Mouse (Mus musculus): ENCODE measurements around the gene Gm10577.

Gm10577 gene

DNA sequence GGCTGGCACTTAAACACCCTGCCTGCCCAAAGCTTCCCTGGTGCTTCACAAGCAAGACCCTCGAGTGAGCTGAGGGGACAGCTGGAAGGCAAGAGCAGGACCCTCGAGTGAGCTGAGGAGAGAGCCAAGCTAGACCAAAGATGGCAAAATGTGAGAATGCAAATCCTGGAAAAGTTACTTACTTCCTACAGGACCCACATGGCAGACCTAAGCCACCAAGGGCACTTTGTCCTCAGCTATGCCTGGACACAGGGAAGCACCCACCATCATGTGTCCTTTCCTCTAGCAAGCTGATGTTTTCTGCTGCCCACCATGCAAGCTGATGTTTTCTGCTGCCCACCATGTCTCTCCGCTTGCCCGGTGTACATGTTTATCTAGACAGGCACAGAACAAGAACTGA, at the start of gene Gm10577:
Gm10577 (minus strand) TSS at position 101 of the 400 bp plus-strand sequence.
- no peak for DNase-seq (ENCODE audit: low spot score in 2 of 2)

DNA sequence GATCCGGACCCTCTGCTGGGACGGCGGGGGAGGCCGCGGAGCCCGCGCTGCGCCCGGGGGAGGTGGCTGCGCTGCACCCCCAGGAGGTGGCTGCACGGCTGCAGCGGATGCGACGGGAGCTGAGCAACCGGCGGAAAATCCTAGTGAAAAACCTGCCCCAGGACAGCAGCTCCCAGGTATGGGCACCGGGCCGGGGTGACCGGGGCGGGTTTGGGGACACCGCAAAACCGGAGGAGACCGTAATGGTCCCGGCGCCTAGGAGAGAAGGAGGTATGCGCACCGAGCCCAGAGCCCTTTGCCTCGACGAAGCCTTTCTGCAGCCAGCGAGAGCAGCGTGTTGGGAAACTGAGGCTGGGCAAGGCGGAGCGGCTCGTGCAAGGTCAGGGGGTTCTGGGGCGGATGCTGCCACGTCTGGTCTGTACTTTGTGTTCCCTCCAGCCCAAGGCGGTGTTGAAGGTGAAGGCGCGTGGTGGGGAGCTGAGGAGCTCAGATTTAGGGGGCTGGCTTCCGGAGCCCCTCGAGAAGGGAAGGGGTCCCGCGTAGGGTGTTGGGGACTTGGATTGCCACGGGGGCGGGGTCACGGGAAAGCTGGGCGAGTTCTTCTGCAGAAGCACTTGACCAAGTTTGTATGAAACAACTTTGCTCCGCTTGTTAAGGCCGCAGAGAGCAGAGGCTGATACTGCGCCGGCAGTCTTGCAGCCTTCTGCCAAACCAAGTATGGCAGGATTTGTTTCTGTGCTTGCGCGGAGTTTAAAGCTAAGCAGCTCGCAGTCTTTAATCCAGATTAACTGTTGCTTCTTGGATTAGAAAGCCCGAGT, 48.9 kb upstream of the Gm10577 start:
- peak in 1 of 2 experiments; percentile 8 for DNase-seq (ENCODE audit: low spot score in 2 of 2)

DNA sequence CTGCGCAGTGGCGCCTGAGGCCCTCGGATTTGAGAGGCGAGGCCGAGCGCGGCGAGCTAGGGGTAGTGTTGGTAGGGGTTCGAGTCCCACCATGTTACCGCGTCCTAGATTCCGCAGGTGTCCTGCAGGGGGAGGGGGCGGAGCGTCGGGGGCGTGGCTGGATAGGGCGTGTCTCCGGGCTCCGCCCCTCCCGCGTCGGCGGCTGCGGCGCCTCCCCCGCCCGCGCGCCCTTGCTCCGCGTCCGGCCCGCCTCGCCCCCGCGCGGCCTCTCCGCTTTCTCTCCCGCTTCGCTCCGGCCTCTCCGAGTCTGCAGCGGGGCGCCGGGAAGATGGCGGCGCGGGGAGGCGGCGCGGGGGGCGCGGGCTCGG, 48.3 kb upstream of the Gm10577 start, which contains the start of gene Raver2:
Raver2 (plus strand) TSS at position 198 of the 368 bp plus-strand sequence.
- DNase-seq (ENCODE audit: low spot score in 2 of 2), result peak; percentile 19 to 28

DNA sequence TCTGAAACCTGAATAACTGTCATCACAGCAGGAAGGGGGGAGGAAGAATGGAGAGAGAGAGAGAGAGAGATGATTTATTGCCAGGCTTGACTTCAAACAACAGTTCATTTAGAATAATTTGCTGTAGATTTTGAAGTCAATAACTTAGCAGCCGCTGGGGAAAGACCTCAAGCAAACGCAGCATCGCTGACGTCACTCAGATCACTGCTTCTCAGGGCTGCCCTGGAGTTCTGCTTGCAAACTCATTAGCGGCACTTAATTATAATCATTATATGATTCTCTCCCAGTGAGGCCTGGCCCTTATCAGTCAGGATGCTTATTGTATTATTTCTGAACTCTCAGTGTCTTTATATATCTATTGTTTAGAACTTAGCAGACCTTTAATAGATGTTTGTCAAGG, 45.9 kb upstream of the Gm10577 start:
- DNase-seq (ENCODE audit: low spot score in 2 of 2), result no peak

DNA sequence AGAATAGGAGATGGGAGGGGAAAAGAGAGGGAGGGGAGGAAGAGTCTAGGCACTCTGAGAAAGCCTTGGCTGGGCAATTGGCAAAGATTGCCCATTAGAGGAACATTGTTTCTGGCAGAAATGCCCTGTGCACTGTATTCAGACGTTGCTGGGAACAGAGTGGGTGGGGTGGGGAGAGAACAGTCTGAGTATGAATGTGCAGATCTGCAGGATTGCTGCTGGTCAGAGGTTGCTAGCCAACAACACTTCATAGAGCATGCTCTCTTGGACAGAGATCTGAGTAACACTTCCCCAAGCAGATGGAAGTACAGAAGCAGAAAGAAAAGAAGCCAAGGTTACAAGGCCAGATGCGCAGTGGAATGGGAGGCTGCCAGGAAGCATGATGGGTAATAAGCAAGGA, 41.6 kb upstream of the Gm10577 start:
- DNase-seq (ENCODE audit: low spot score in 2 of 2), result no peak

DNA sequence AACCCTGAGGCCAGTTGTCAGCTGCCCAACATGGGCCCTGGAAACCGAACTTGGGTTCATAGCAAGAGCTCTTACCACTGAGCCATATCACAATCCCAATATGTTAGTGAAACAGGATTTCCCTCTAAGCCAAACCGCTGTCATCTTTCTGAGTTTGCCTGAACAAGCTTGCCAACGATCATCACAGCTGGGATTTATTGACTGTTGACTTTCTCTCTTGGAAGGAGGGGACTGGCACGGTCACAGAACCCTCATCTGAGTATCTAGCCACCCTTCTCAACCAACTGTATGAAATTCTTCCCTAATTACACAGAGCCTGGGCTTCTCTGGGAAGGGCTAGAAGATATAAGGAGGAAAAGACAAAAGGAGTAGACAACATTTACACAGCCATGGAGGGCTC, 26.1 kb upstream of the Gm10577 start:
- DNase-seq (ENCODE audit: low spot score in 2 of 2), result no peak

DNA sequence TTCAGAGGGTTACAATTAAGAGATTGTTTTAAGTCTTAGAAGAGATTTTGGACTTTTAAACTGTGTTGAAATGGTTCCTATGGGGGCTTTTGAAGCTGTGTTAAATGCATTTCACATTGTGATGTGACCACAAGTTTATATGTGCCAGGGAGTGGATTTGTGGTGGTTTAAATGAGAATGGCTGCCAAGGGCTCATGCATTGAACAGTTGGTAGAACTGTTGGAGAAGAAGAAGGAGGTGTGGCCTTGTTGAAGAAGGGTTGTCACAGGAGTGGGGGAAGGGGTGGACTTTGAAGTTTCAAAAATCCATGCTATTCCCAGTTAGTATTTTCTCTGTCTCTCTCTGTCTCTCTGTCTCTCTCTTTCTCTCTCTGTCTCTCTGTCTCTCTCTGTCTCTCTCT, 23.7 kb upstream of the Gm10577 start:
- DNase-seq (ENCODE audit: low spot score in 2 of 2), result no peak

DNA sequence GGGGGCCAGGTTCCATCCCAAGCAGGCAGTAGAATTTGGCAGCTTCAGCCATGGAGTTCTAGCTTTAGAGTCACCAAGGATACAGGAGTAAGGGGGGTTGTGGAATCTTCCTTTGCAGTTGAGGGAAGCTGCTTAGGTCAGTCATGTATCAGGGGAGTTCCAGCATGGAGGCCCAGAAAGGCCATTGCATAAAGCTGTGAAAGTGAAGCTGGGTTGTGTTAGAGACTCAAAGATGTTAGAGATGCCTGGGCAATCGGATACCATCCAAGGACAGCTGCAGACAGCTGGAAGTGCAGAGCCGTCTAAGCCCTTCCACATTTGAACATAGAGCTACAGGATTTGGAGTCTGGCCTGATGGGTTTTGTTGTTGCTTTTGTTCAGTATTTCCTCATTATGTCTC, 23.2 kb upstream of the Gm10577 start:
- DNase-seq (ENCODE audit: low spot score in 2 of 2), result no peak

- peak; percentile 40 to 66 for DNase-seq (ENCODE audit: low spot score in 2 of 2)
Measured at GRCm38 (mm10) chr4:101037156-101037555, 16.7 kb upstream of the Gm10577 start.

DNA sequence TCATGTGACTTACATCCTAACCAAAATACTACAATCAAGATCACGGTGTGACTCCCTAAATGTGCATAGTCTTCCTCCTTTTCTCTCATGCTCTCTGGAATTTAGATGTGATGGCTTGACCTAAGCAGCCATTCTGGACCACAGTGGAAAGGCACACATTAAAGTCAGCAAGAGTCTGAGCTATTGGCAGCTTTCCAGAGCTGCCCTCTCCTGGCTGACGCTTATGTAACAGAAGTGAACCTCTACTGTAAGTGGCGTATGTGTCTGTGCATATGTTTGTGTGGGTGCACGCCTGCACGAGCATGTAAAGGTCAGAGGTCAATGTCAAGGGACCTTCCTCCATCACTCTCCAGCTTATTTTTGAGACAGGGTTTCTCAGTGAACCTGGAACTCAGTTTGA, 14.6 kb upstream of the Gm10577 start:
- no peak for DNase-seq (ENCODE audit: low spot score in 2 of 2)

DNA sequence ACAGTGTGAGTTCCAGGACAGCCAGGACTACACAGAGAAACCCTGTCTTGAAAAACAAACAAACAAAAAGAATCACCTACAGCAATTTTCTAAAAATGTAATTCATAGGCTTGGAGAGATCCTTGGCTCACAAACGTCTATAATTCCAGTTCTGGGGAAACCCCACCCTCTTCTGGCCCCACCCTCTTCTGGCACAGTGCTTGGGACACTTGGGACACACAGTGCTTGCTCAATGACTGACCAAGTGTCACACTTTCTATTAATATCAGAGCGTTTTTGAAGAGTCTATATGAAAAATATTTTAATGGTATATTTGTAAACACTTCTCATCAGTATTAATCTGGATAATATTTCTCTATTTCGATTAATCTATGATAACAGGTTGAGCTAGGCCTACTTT, 12.6 kb upstream of the Gm10577 start:
- DNase-seq (ENCODE audit: low spot score in 2 of 2), result no peak

GRCm38 (mm10) chr4:101027852-101028411, 7.4 kb upstream of the Gm10577 start:
- DNase-seq (ENCODE audit: low spot score in 2 of 2), result no peak

GRCm38 (mm10) chr4:101026995-101027394, 6.5 kb upstream of the Gm10577 start:
- DNase-seq (ENCODE audit: low spot score in 2 of 2), result peak in 1 of 2 experiments; percentile 18

- DNase-seq (ENCODE audit: low spot score in 2 of 2), result peak in 1 of 2 experiments; percentile 36
Measured at GRCm38 (mm10) chr4:101026566-101026965, 6.1 kb upstream of the Gm10577 start.

- no peak for DNase-seq (ENCODE audit: low spot score in 2 of 2)
Measured at GRCm38 (mm10) chr4:101017806-101018205, 2.7 kb downstream of the Gm10577 start.

- no peak for DNase-seq (ENCODE audit: low spot score in 2 of 2)
Measured at GRCm38 (mm10) chr4:101009092-101009491, 11.4 kb downstream of the Gm10577 start.

DNA sequence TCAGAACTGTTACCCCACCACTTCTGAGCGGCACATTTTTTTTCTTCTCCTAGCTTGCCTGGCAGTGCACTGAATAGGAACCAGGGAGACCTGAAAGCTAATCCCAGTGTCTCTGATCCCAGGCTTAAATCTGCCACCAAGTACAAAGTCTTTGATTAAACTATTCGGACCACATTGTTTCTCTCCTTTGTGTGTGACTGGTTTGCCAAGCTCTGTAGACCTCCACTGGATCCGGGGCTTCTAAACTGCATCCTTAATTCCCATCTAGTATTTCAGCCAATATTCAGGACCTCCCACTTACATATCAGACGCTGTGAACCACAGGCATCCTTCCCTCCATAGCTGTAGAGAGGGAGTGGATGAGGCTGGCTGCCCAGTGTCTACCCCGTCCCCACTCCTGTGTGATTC, 12.1 kb downstream of the Gm10577 start:
- DNase-seq (ENCODE audit: low spot score in 2 of 2), result no peak

- no peak for DNase-seq (ENCODE audit: low spot score in 2 of 2)
Measured at GRCm38 (mm10) chr4:101002961-101003360, 17.5 kb downstream of the Gm10577 start.

DNA sequence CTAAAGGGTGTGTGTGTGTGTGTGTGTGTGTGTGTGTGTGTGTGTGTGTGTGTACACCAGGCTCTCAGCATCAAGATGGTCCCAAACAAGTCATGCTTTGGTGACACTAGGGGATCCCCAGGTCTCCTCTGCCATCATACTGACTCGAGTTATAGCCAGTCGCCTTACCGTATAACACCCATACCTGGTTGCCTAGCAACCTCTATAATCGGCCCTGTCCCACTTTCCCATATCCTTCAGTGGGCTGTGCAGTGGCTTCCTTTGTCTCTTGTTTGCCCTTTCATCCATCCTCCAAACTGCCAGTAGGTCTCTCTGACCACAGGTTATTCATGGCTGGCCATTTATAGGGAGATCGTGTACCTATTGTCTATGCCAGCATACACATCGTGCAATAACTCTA, 19.4 kb downstream of the Gm10577 start:
- DNase-seq (ENCODE audit: low spot score in 2 of 2), result no peak

DNA sequence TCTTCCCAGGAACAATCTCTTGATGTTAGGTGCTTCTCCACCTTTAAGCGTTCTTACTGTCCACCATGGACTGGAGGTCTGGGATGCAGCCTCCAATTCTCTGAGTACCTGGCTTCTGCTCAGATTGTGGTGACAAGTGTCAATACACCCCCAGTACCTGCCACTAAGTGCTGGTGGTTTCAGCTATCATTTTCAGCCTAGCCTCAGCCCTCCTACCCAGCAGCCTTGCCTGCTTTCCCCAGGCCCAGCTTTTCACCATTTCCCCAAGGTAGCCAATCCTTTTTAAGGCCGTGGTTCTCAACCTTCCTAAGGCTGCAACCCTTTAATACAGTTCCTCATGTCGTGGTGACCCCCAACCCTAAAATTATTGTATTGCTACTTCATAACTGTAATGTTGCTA, 19.9 kb downstream of the Gm10577 start:
- no peak for DNase-seq (ENCODE audit: low spot score in 2 of 2)

DNA sequence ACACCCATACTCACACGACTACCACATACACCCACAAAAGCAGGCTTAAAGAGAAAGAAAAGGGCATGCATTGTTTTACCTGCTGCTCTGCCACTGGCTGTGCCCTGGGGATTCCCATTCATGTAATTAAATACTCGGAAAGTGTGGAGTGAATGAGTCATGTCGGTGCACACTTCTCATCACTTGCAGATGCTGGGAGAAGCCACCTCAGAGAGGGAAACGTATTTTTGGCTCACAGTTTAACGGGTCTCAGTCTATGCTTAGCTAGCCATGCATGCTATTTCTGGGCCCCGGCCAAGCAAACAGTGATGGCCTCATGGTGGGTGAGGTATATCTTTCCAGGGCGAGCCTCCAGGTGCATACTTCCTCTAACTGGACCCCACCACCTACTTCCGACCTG, 21.6 kb downstream of the Gm10577 start:
- DNase-seq (ENCODE audit: low spot score in 2 of 2), result no peak

- peak; percentile 24 to 46 for DNase-seq (ENCODE audit: low spot score in 2 of 2)
Measured at GRCm38 (mm10) chr4:100998145-100998544, 22.4 kb downstream of the Gm10577 start.

- DNase-seq (ENCODE audit: low spot score in 2 of 2), result no peak
Measured at GRCm38 (mm10) chr4:100996060-100996651, 24.3 kb downstream of the Gm10577 start.

Measured in right cerebral cortex, postnatal 36 days (tissue).